Mouse (Mus musculus) embryonic facial prominence, embryonic 14.5 days (tissue): ENCODE data around the gene Igsf8. TPM values are rescaled to one million over a fixed set of nuclear protein-coding genes. Genes with fewer than 3 reads are reported as not detected.

Experiments
- ATAC-seq: fragments of 200-750 bp; cut with Nextera tagmentation; 2 replicates; pipeline ENCODE4 v1.8.0; 2017; ENCODE audit warnings: low read depth, moderate number of reproducible peaks, moderate TSS enrichment
- DNase-seq: peaks from one replicate; pipeline ENCODE4 v3.0.0-alpha.2; 2015; ENCODE audit warnings: low spot score
- H3K27ac ChIP-seq: fragments of 300-500 bp; sonication (generic); replicated peaks from 2 replicates; pipeline ENCODE4 v1.5.1; 2014; ENCODE audit warnings: low read depth, mild to moderate bottlenecking, low read length, moderate library complexity
- H3K27me3 ChIP-seq: fragments of 300-500 bp; sonication (generic); replicated peaks from 2 replicates; pipeline ENCODE4 v1.6.1; 2014; ENCODE audit warnings: low read length; ENCODE audit not compliant: control insufficient read depth, insufficient read depth
- H3K36me3 ChIP-seq: fragments of 300-500 bp; sonication (generic); 2 replicates; pipeline ENCODE4 v1.6.1; 2014; ENCODE audit warnings: low read length, mixed read lengths; ENCODE audit not compliant: control insufficient read depth, insufficient read depth
- H3K4me1 ChIP-seq: fragments of 300-500 bp; sonication (generic); 2 replicates; pipeline ENCODE4 v1.6.1; 2014; ENCODE audit warnings: antibody characterized with exemption, low read length; ENCODE audit not compliant: control insufficient read depth, insufficient read depth
- H3K4me2 ChIP-seq: fragments of 300-500 bp; sonication (generic); 2 replicates; pipeline ENCODE4 v1.6.1; 2014; ENCODE audit warnings: low read depth, mild to moderate bottlenecking, low read length, moderate library complexity, mixed read lengths
- H3K4me3 ChIP-seq: fragments of 300-500 bp; sonication (generic); 2 replicates; pipeline ENCODE4 v1.5.1; 2014; ENCODE audit warnings: low read depth, mild to moderate bottlenecking, low read length
- H3K9ac ChIP-seq: fragments of 300-500 bp; sonication (generic); 2 replicates; pipeline ENCODE4 v1.6.1; 2014; ENCODE audit warnings: low read depth, mild to moderate bottlenecking, low read length, moderate library complexity, mixed read lengths
- H3K9me3 ChIP-seq: fragments of 300-500 bp; sonication (generic); 2 replicates; pipeline ENCODE4 v1.6.1; 2016; ENCODE audit warnings: low read length; ENCODE audit not compliant: control insufficient read depth
- WGBS: fragments of 180-500 bp; shearing (Covaris S2); extraction: QIAGEN DNeasy Blood & Tissue Kit; methylation state at CpG from one replicate; pipeline ENCODE4 v1.1.7; 2014; 5-methylcytosine and 5-hydroxymethylcytosine counted together
- polyA plus RNA-seq: library from polyadenylated mRNA; unstranded; fragments of >200 nt; fragmentation: Nextera tagmentation; extraction: Ambion mirVana; gene quantifications from 2 replicates; pipeline ENCODE4 v1.2.1, GENCODE M21; 2014

Gene Igsf8
- 57.2 and 60.4 TPM in 2 replicates for polyA plus RNA-seq

- Histone ChIP-seq H3K36me3 (no peaks in the 10 kb centered on the region), H3K4me3 (no peak within 1 kb of the TSS), H3K9me3 (no peaks in the 10 kb centered on the region), H3K27me3 (no peaks in the 10 kb centered on the region), H3K27ac (no peak within 1 kb of the TSS), H3K9ac (no peak within 1 kb of the TSS), H3K4me2 (no peak within 1 kb of the TSS), H3K4me1 (no peaks in the 10 kb centered on the region)
- DNase-seq (no peak), ATAC-seq (no peak)
- 52% methylated on average over 8 of the region's 8 CpGs for WGBS
Measured at GRCm38 (mm10) chr1:172261477-172262078, at the start of gene Igsf8. TSS of gene Igsf8 (plus strand) at chr1:172261641.

DNA sequence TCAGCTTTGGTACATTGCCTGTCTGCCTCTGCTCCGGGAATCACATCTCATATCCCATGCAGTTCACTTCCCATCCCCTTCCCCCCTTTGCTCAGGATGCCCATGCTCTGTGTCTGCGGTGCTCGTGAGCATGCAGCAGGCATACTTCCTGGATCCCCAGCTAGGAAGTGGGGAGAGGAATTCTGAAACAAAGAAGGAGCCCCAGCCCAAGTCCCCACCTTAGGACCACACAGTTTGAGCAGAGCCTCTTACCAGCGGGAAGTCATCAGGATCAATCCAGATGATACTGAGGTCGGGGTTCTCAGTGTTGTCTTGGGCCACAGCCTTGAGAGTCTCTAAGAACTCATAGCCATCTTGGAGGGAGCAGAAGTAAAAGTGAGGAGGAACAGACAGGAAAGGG is 48.7 kb upstream of the Igsf8 start:
- Histone ChIP-seq H3K9me3 (no peaks in the 10 kb centered on the region), H3K27me3 (no peaks in the 10 kb centered on the region), H3K4me2 (no peak overlapping the region), H3K36me3 (no peaks in the 10 kb centered on the region), H3K27ac (peak overlapping the region; percentile 17; the same call in 1 of the 2 replicates), H3K9ac (no peak overlapping the region), H3K4me1 (peaks cover 11% of the 10 kb centered on the region; the same call in 1 of the 2 replicates), H3K4me3 (no peak overlapping the region)
- DNase-seq (no peak), ATAC-seq (no peak)
- 50% methylated on average over 5 of the region's 5 CpGs for WGBS

DNA sequence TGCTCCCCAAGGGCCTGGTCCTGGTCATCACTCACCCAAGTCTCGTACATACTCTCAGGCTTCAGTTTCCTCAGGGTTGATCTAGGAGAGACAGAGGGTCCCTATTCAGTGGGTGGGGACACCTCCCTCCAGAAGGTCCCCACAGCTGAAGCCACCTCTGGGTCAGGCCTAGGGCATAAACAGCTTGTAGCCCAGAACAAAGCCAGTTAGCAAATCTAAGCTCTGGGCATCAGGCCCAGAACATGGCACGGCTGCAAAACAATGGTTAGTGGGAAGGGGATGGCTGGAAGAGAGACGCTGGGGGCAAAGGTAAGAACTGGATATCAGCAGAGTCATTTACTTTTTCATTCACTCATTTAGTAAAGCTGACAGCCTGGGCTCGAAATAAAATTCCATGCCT is 47.7 kb upstream of the Igsf8 start:
- 63% methylated on average over 4 of the region's 4 CpGs for WGBS
- H3K27me3 ChIP-seq, result no peaks in the 10 kb centered on the region
- no peak overlapping the region for H3K4me2 ChIP-seq
- H3K9me3 ChIP-seq, result no peaks in the 10 kb centered on the region
- no peak overlapping the region for H3K4me3 ChIP-seq
- H3K27ac ChIP-seq, result no peak overlapping the region
- H3K4me1 ChIP-seq, result peaks cover 11% of the 10 kb centered on the region; the same call in 1 of the 2 replicates
- ATAC-seq, result no peak
- H3K9ac ChIP-seq, result no peak overlapping the region
- no peak for DNase-seq
- no peaks in the 10 kb centered on the region for H3K36me3 ChIP-seq

GRCm38 (mm10) chr1:172214748-172215147 is 46.7 kb upstream of the Igsf8 start:
- WGBS, result 62% methylated on average over 3 of the region's 3 CpGs
- Histone ChIP-seq H3K9ac (no peak overlapping the region), H3K4me2 (no peak overlapping the region), H3K4me1 (peaks cover 18% of the 10 kb centered on the region), H3K4me3 (no peak overlapping the region), H3K27me3 (no peaks in the 10 kb centered on the region), H3K9me3 (no peaks in the 10 kb centered on the region), H3K36me3 (no peaks in the 10 kb centered on the region), H3K27ac (no peak overlapping the region)
- no peak for ATAC-seq
- no peak for DNase-seq

DNA sequence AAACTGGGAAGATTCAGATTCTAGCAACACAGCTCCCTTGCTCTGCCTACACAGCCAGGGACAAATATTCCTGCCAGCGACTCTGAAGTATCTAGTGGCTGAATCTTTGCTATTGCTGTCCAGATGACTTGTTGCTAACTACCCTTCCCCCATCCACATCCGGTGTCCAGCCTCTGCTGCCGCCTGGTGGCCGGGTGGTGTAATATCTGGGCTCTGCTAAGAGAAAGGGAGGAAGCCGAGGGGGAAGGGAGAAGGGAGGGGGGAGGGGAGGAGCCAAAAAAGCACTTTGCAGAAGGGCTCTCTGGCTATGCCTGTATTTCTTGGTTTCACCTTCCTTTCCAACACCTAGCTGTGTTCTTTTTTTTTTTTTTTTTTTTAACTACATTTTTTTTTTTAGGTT is 44.3 kb upstream of the Igsf8 start:
- H3K4me2 ChIP-seq, result peak overlapping the region; percentile 47
- peak overlapping the region; percentile 81 for H3K27ac ChIP-seq
- no peaks in the 10 kb centered on the region for H3K27me3 ChIP-seq
- H3K9ac ChIP-seq, result peak overlapping the region; percentile 52
- 2% methylated on average over 5 of the region's 5 CpGs for WGBS
- peak overlapping the region; percentile 18; the same call in 1 of the 2 replicates for H3K4me3 ChIP-seq
- no peaks in the 10 kb centered on the region for H3K9me3 ChIP-seq
- ATAC-seq, result peak; percentile 47
- H3K4me1 ChIP-seq, result peaks cover 42% of the 10 kb centered on the region
- DNase-seq, result peak; percentile 90
- H3K36me3 ChIP-seq, result no peaks in the 10 kb centered on the region

- ATAC-seq (no peak), DNase-seq (no peak)
- H3K4me3 ChIP-seq, result no peak overlapping the region
- peaks cover 41% of the 10 kb centered on the region for H3K4me1 ChIP-seq
- WGBS, result 57% methylated on average over 15 of the region's 15 CpGs
- no peak overlapping the region for H3K9ac ChIP-seq
- no peak overlapping the region for H3K4me2 ChIP-seq
- no peaks in the 10 kb centered on the region for H3K27me3 ChIP-seq
- no peaks in the 10 kb centered on the region for H3K9me3 ChIP-seq
- H3K36me3 ChIP-seq, result no peaks in the 10 kb centered on the region
- H3K27ac ChIP-seq, result no peak overlapping the region
Measured at GRCm38 (mm10) chr1:172218164-172218910, 43.1 kb upstream of the Igsf8 start.

GRCm38 (mm10) chr1:172219451-172220406 is 41.7 kb upstream of the Igsf8 start, which contains the start of gene Casq1:
TSS of gene Casq1 (minus strand) at chr1:172219868.
- no peaks in the 10 kb centered on the region for H3K9me3 ChIP-seq
- H3K27me3 ChIP-seq, result no peaks in the 10 kb centered on the region
- 0 out of 2 replicates have a peak within 1 kb of the TSS, but pooled peaks have one; percentile 10 for H3K4me2 ChIP-seq
- H3K4me1 ChIP-seq, result peaks cover 38% of the 10 kb centered on the region
- peak within 1 kb of the TSS; percentile 92 for H3K27ac ChIP-seq
- no peaks in the 10 kb centered on the region for H3K36me3 ChIP-seq
- DNase-seq (no peak), ATAC-seq (no peak)
- peak within 1 kb of the TSS; percentile 15; the same call in 1 of the 2 replicates for H3K9ac ChIP-seq
- 80% methylated on average over 18 of the region's 19 CpGs for WGBS
- no peak within 1 kb of the TSS for H3K4me3 ChIP-seq

- Histone ChIP-seq H3K4me3 (no peak overlapping the region), H3K36me3 (no peaks in the 10 kb centered on the region), H3K4me1 (peaks cover 38% of the 10 kb centered on the region), H3K27ac (peak overlapping the region; percentile 92), H3K9me3 (no peaks in the 10 kb centered on the region), H3K27me3 (no peaks in the 10 kb centered on the region), H3K9ac (no peak overlapping the region), H3K4me2 (no peak overlapping the region)
- WGBS, result 21% methylated on average over 10 of the region's 10 CpGs
- ATAC-seq (peak; percentile 39; the same call in 1 of the 2 replicates), DNase-seq (peak; percentile 94)
Measured at GRCm38 (mm10) chr1:172220414-172220813, 41.0 kb upstream of the Igsf8 start.
